Mouse (Mus musculus) limb, embryonic 13.5 days (tissue): Measurements from ENCODE around the gene Gipc1. TPM values are rescaled to one million over a fixed set of nuclear protein-coding genes. Genes with fewer than 3 reads are reported as not detected.
A peak's percentile ranks its signal among the peaks of the same experiment; 100 is the strongest.

Source experiments
- ATAC-seq: fragments of 200-750 bp; cut with Nextera tagmentation; 2 replicates; pipeline ENCODE4 v1.8.0; 2017; ENCODE audit warnings: low read depth, moderate number of reproducible peaks, moderate TSS enrichment; ENCODE audit not compliant: low FRiP score
- H3K27ac ChIP-seq: fragments of 300-500 bp; sonication (generic); 2 replicates; pipeline ENCODE4 v1.5.1; 2015; ENCODE audit warnings: inconsistent platforms, mild to moderate bottlenecking, moderate library complexity
- H3K27me3 ChIP-seq: fragments of 300-500 bp; sonication (generic); 2 replicates; pipeline ENCODE4 v1.6.1; 2015; ENCODE audit warnings: mild to moderate bottlenecking, inconsistent platforms
- H3K36me3 ChIP-seq: fragments of 300-500 bp; sonication (generic); 2 replicates; pipeline ENCODE4 v1.6.1; 2015; ENCODE audit warnings: inconsistent platforms, mild to moderate bottlenecking, moderate library complexity
- H3K4me1 ChIP-seq: fragments of 300-500 bp; sonication (generic); 2 replicates; pipeline ENCODE4 v1.6.1; 2015; ENCODE audit warnings: inconsistent platforms
- H3K4me2 ChIP-seq: fragments of 300-500 bp; sonication (generic); replicated peaks from 2 replicates; pipeline ENCODE4 v1.6.1; 2015; ENCODE audit warnings: inconsistent platforms, mild to moderate bottlenecking, moderate library complexity
- H3K4me3 ChIP-seq: fragments of 300-500 bp; sonication (generic); 2 replicates; pipeline ENCODE4 v1.5.1; 2015; ENCODE audit warnings: moderate library complexity, mild to moderate bottlenecking, inconsistent platforms
- H3K9ac ChIP-seq: fragments of 300-500 bp; sonication (generic); 2 replicates; pipeline ENCODE4 v1.6.1; 2015; ENCODE audit warnings: mild to moderate bottlenecking, inconsistent platforms
- H3K9me3 ChIP-seq: fragments of 300-500 bp; sonication (generic); 2 replicates; pipeline ENCODE4 v1.6.1; 2016; ENCODE audit warnings: inconsistent platforms
- WGBS: fragments of 180-500 bp; shearing (Covaris S2); methylation state at CpG from one replicate; pipeline ENCODE4 v1.1.7; 2015; 5-methylcytosine and 5-hydroxymethylcytosine counted together
- polyA plus RNA-seq: library from polyadenylated mRNA; unstranded; fragments of >200 nt; fragmentation: Nextera tagmentation; extraction: Ambion mirVana; gene quantifications from 2 replicates; pipeline ENCODE4 v1.2.1, GENCODE M21; 2015

The Gipc1 gene
- polyA plus RNA-seq, 1 experiment from 2014 or later = 167 TPM

DNA sequence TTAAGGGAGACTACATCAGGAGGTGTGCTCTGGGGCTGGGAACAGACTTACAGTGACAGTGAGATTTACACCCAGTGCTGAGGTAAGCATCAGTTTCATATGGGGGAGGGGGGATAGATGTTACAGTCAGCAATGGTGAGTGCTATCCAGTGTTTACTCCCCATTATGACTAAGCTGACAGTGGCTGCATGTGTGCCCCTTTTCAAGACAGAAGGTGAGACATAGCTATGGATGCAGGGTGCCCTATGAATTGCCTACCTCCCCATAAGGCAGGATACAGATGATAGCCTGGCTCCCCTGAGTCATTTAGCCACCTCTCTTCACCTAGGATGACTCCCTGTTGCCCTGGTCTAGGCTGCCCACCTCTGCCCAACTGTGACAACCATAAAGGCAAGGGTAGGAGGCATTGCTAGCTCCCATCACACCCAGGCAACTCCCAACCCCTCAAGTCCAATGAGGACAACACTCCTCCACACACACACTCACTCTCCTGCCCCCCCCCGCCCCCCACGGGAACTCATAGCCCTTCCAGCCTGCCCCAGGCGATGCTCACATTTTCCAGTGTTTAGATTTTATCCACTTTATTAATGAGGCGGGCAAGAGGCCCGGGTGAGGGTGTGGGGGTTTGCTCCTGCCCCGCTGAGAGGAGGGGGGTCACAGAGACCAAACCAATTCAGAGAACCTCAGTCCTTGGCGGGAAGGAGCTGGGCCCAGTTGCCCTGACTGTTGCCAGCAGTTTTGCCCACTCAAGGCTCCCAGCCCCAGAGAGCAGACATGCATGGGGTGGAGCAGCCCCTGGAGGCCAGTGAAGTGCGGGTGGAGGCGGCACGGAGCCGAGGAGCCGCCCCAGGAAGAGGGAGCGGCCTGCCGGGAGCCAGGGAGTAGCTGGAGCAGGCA lies 13.7 kb downstream of the Gipc1 start, which contains the start of gene Ptger1:
Ptger1 (plus strand) TSS at position 710 of the 897 bp plus-strand sequence.
- Histone ChIP-seq H3K9ac (peak within 1 kb of the TSS; percentile 48; the same call in 1 of the 2 replicates), H3K36me3 (peaks cover 35% of the 10 kb centered on the region), H3K4me3 (peak within 1 kb of the TSS; percentile 20), H3K27ac (peak within 1 kb of the TSS; percentile 52), H3K27me3 (peaks cover 9% of the 10 kb centered on the region; the same call in 1 of the 2 replicates), H3K9me3 (no peaks in the 10 kb centered on the region), H3K4me2 (peak within 1 kb of the TSS; percentile 76), H3K4me1 (peaks cover 58% of the 10 kb centered on the region)
- ATAC-seq = 0 out of 2 replicates have a peak, but pooled peaks have one; percentile 10
- 21% methylated on average over 14 of the region's 14 CpGs for WGBS

DNA sequence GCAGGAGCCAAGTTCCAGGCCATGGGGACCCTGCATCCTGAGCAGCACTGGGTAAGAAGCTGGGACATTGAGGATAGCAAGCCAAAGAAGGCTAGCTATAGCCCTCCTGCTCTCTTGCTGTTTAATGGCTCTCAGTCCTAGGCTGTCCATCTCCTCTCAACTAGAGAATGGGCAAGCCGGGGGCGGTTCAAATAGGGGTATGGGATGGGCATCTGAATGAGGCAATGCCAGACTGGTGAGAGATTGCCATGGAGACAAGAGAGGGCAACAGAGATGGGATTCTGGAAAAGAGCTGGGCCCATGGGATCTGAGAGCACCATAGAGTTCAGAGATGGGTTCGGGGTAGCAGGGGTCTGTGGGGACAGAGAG lies 14.4 kb downstream of the Gipc1 start:
- Histone ChIP-seq H3K4me1 (peaks cover 52% of the 10 kb centered on the region), H3K4me2 (peak overlapping the region; percentile 45), H3K27ac (peak overlapping the region; percentile 52; the same call in 1 of the 2 replicates), H3K27me3 (peaks cover 9% of the 10 kb centered on the region; the same call in 1 of the 2 replicates), H3K9me3 (no peaks in the 10 kb centered on the region), H3K4me3 (peak overlapping the region; percentile 20), H3K36me3 (peaks cover 42% of the 10 kb centered on the region), H3K9ac (peak overlapping the region; percentile 48; the same call in 1 of the 2 replicates)
- no peak for ATAC-seq
- 91% methylated on average over 3 of the region's 3 CpGs for WGBS

DNA sequence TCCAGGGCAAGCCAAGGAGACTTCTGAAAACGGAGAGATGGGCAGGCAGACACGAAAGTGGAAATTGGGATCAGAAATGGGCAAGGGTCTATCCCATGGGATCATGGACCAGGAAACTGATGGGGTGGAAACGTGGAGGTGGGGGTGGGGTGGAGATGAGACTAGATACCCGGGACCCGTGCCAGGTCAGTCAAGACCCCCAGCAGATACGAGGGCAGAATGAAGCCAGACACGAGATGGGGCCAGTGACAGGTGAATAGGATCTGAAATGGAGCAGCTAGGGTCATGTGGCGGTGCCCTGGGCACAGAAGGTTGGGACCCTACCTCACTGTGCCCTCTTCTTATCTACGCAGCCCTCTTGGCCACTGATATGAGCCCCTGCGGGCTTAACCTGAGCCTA lies 15.0 kb downstream of the Gipc1 start:
- Histone ChIP-seq H3K9me3 (no peaks in the 10 kb centered on the region), H3K4me3 (peak overlapping the region; percentile 48), H3K9ac (peak overlapping the region; percentile 65; the same call in 1 of the 2 replicates), H3K36me3 (peaks cover 48% of the 10 kb centered on the region), H3K27ac (no peak overlapping the region), H3K4me2 (peak overlapping the region; percentile 76), H3K4me1 (peaks cover 45% of the 10 kb centered on the region), H3K27me3 (peaks cover 9% of the 10 kb centered on the region; the same call in 1 of the 2 replicates)
- no peak for ATAC-seq
- WGBS = 83% methylated on average over 10 of the region's 10 CpGs

DNA sequence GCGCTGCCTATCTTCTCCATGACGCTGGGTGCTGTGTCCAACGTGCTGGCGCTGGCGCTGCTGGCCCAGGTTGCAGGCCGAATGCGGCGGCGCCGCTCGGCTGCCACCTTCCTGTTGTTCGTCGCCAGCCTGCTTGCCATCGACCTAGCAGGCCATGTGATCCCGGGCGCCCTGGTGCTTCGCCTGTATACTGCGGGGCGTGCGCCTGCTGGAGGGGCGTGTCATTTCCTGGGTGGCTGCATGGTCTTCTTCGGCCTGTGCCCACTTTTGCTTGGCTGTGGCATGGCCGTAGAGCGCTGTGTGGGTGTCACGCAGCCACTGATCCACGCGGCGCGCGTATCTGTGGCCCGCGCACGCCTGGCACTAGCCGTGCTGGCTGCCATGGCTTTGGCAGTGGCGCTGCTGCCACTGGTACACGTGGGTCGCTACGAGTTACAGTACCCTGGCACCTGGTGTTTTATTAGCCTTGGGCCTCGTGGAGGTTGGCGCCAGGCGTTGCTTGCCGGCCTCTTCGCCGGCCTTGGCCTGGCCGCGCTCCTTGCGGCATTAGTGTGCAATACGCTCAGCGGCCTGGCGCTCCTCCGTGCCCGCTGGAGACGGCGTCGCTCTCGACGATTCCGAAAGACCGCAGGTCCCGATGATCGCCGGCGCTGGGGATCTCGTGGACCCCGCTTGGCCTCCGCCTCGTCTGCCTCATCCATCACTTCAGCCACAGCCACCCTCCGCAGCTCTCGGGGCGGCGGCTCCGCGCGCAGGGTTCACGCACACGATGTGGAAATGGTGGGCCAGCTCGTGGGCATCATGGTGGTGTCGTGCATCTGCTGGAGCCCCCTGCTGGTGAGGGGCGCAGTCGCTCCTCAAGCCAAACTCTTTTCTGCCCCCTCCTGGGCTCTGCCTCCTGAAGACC lies 15.8 kb downstream of the Gipc1 start:
- H3K27ac ChIP-seq = no peak overlapping the region
- H3K4me3 ChIP-seq = peak overlapping the region; percentile 48
- H3K9me3 ChIP-seq = no peaks in the 10 kb centered on the region
- H3K9ac ChIP-seq = peak overlapping the region; percentile 65
- peaks cover 40% of the 10 kb centered on the region for H3K4me1 ChIP-seq
- H3K4me2 ChIP-seq = peak overlapping the region; percentile 76
- H3K36me3 ChIP-seq = peaks cover 56% of the 10 kb centered on the region
- peaks cover 9% of the 10 kb centered on the region; the same call in 1 of the 2 replicates for H3K27me3 ChIP-seq
- peak; percentile 55; the same call in 1 of the 2 replicates for ATAC-seq
- WGBS = 20% methylated on average over 80 of the region's 80 CpGs

DNA sequence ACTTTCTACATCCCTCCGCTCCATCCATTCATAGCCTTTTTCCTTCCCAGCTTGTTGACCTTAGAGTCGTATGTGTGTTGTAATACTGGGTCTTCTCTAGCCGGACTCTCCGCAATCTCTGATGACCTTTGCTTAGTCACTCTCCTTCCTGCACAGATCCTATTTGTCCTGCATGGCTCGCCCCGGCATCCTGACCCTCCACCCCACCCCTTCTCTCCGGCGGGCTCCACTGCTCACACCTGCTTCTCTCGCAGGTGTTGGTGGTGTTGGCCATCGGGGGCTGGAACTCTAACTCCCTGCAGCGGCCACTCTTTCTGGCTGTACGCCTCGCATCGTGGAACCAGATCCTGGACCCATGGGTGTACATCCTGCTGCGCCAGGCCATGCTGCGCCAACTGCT lies 16.5 kb downstream of the Gipc1 start:
- ATAC-seq = no peak
- H3K36me3 ChIP-seq = peaks cover 57% of the 10 kb centered on the region
- peaks cover 40% of the 10 kb centered on the region for H3K4me1 ChIP-seq
- no peak overlapping the region for H3K27ac ChIP-seq
- 77% methylated on average over 16 of the region's 16 CpGs for WGBS
- H3K9me3 ChIP-seq = no peaks in the 10 kb centered on the region
- H3K4me2 ChIP-seq = peak overlapping the region; percentile 76
- H3K4me3 ChIP-seq = peak overlapping the region; percentile 48; the same call in 1 of the 2 replicates
- H3K9ac ChIP-seq = no peak overlapping the region
- peaks cover 9% of the 10 kb centered on the region; the same call in 1 of the 2 replicates for H3K27me3 ChIP-seq

DNA sequence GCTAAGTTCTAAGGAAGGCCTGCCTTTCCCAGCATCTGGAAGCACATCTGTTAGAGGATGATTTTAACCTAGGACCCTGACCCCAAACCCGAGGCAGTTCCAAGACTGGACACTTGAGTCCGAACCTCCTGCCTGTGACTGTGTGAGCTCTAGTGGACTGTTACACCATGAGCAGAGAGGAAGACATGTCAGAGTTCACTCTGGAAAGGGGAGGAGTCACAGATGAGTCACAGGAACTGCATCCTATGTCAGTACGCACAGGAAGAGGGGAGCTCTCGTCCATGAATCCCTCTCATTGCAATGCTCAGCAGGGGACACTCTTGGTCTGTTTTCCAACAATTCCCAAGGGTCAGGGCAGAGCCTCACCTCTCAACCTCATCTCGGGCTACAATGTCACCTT lies 20.5 kb downstream of the Gipc1 start:
- WGBS = 67% methylated on average over 5 of the region's 5 CpGs
- H3K9me3 ChIP-seq = no peaks in the 10 kb centered on the region
- no peak overlapping the region for H3K4me2 ChIP-seq
- peaks cover 81% of the 10 kb centered on the region for H3K36me3 ChIP-seq
- no peak for ATAC-seq
- H3K27me3 ChIP-seq = peaks cover 4% of the 10 kb centered on the region; the same call in 1 of the 2 replicates
- no peak overlapping the region for H3K27ac ChIP-seq
- no peak overlapping the region for H3K9ac ChIP-seq
- H3K4me1 ChIP-seq = peaks cover 6% of the 10 kb centered on the region
- no peak overlapping the region for H3K4me3 ChIP-seq

DNA sequence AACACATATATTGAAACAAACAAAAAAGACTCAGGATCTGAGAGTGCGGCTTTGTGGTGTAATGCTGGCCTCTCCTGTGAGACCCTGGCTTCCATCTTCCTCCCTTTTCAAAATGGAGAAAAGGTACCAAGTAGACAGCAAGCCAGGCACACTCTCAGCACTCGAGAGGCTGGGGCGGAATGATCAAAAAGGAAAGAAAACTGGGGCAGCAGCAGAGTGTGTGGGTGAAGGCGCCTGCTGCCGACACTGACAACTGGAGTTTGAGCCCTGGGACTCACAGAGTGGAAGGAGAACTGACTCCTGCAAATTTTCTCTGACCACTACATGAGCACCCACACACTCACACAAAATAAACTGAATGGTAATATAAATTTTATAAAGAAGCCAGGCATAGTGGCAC lies 22.0 kb downstream of the Gipc1 start:
- Histone ChIP-seq H3K4me2 (no peak overlapping the region), H3K27ac (no peak overlapping the region), H3K9me3 (no peaks in the 10 kb centered on the region), H3K36me3 (peaks cover 92% of the 10 kb centered on the region), H3K27me3 (no peaks in the 10 kb centered on the region), H3K4me1 (no peaks in the 10 kb centered on the region), H3K9ac (no peak overlapping the region), H3K4me3 (no peak overlapping the region)
- no peak for ATAC-seq
- 81% methylated on average over 5 of the region's 5 CpGs for WGBS

DNA sequence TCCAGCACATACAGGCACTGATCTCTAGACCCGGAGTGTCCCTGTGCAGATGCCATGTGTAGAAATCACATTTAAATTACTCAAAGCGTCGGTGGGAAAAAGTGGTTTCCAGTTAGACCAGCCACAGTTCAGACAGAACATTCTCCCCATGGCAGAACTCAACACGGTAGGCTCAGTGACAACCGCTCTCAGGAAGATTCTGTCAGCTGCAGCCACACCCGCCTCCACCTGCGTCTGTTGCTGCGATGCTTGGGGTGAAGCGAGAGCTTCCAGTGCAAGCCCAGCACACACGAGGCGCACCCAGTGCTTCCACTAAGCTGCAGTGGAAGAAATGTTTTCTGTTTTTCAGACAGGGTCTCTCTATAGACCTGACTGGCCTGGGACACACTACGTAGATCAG lies 27.4 kb downstream of the Gipc1 start:
- WGBS = 93% methylated on average over 12 of the region's 12 CpGs
- H3K27me3 ChIP-seq = no peaks in the 10 kb centered on the region
- H3K27ac ChIP-seq = no peak overlapping the region
- no peak for ATAC-seq
- H3K9ac ChIP-seq = no peak overlapping the region
- peaks cover 86% of the 10 kb centered on the region for H3K36me3 ChIP-seq
- no peak overlapping the region for H3K4me3 ChIP-seq
- H3K4me1 ChIP-seq = peaks cover 19% of the 10 kb centered on the region
- no peak overlapping the region for H3K4me2 ChIP-seq
- no peaks in the 10 kb centered on the region for H3K9me3 ChIP-seq

DNA sequence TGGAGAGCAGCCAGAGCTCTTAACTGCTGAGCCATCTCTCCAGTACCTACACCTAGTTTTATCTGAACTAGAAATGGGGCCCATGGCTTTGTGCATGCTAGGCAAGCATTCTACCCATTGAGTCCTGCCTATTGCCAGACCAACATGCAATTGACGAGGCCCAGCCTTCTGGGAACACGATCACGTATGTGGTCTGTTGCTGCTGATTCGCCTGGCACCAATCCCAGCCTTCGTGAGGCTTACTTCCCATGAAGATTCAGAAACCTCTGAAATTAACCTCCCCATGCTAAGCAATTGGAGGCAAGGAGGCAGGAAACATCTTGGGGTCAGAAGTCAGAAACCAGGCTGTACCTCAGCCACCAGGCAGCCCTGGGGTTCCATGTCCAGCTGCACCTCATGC lies 28.1 kb downstream of the Gipc1 start:
- peak overlapping the region; percentile 86 for H3K27ac ChIP-seq
- 51% methylated on average over 5 of the region's 5 CpGs for WGBS
- H3K27me3 ChIP-seq = no peaks in the 10 kb centered on the region
- H3K4me3 ChIP-seq = peak overlapping the region; percentile 15; the same call in 1 of the 2 replicates
- peak overlapping the region; percentile 46 for H3K4me2 ChIP-seq
- no peak for ATAC-seq
- no peak overlapping the region for H3K9ac ChIP-seq
- no peaks in the 10 kb centered on the region for H3K9me3 ChIP-seq
- H3K4me1 ChIP-seq = peaks cover 19% of the 10 kb centered on the region
- peaks cover 87% of the 10 kb centered on the region for H3K36me3 ChIP-seq

DNA sequence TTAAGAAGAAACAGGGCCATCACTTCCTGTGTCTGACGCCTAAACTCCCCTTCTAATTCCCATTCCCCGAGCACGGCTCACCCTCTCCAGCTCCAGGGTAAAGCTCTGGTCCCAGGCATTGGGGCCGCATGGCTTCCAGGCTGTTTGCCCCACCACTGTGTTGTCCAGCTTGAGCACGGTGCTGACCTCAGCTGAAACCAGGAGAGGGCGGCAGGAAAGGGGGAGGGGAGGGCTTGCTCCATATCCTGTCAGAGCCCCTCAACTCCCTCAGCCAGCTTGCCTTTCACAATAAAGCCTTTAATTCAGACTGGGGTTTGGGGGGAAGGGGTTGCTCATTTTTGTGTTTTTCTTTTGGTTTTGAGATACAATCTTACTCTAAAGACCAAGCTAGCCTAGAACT lies 28.6 kb downstream of the Gipc1 start:
- no peaks in the 10 kb centered on the region for H3K27me3 ChIP-seq
- peak overlapping the region; percentile 15; the same call in 1 of the 2 replicates for H3K4me3 ChIP-seq
- H3K36me3 ChIP-seq = peaks cover 87% of the 10 kb centered on the region
- H3K9me3 ChIP-seq = no peaks in the 10 kb centered on the region
- 6% methylated on average over 6 of the region's 6 CpGs for WGBS
- peak overlapping the region; percentile 86 for H3K27ac ChIP-seq
- H3K4me1 ChIP-seq = peaks cover 19% of the 10 kb centered on the region
- ATAC-seq = peak; percentile 73
- H3K4me2 ChIP-seq = peak overlapping the region; percentile 46
- no peak overlapping the region; the same call in 1 of the 2 replicates for H3K9ac ChIP-seq

DNA sequence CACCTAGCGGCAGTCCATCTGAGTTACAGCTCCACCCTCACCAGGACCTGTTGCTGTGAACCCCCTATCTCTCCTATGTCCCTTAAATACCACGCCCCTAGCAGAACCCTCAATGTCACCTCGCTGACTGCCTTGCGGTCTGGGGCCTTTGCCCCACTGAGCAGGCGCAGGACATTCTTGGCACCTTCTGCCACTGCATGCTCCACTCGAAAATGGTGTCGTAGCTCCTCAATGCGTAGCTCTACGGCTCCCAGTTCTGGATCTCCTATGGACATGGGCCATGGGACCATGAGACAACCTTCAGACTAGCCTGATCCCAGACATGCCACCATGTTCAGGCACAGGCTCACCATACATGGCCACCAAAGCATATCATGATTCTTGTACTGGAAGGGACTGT lies 32.0 kb downstream of the Gipc1 start:
- 92% methylated on average over 9 of the region's 9 CpGs for WGBS
- H3K36me3 ChIP-seq = peaks cover 73% of the 10 kb centered on the region
- H3K27ac ChIP-seq = no peak overlapping the region

More for the DNA sequence above, 32.0 kb downstream of the Gipc1 start:
- Histone ChIP-seq H3K4me1 (peaks cover 19% of the 10 kb centered on the region), H3K9ac (no peak overlapping the region), H3K4me3 (no peak overlapping the region), H3K4me2 (no peak overlapping the region), H3K9me3 (no peaks in the 10 kb centered on the region), H3K27me3 (no peaks in the 10 kb centered on the region)
- no peak for ATAC-seq
